ENCODE assay signal across 25 mouse cellular contexts in genomic region chrX:94105964-94106363, GRCm38 (mm10). TPM values are rescaled to one million over a fixed set of nuclear protein-coding genes. Genes with fewer than 3 reads are reported as not detected.
DNase-seq lines count a peak whose midpoint lies in the region; ATAC-seq and TF ChIP-seq lines count a peak whose summit lies in the region.
"Had no signal": no experiment of that assay in that cellular context is flagged by ENCODE, and none has a peak within 500 bp of the region (broad histone marks: within the 10 kb centered on the region; RNA-seq: fewer than 3 reads in every experiment).

No protein-coding gene starts in this region.

- WGBS in heart, embryonic 12.5 days, result 47% methylated on average over 2 of the region's 2 CpGs
- 51% methylated on average over 2 of the region's 2 CpGs for WGBS in heart, embryonic 10.5 days
- 48% methylated on average over 2 of the region's 2 CpGs for WGBS in midbrain, postnatal 0 days

- H3K27ac ChIP-seq in heart, embryonic 12.5 days (ENCODE audit: poor library complexity, severe bottlenecking), result 0 out of 2 replicates have a peak overlapping the region, but pooled peaks have one; percentile 13
- H3K27ac ChIP-seq in heart, embryonic 10.5 days, result no peak overlapping the region
- H3K27ac ChIP-seq in midbrain, postnatal 0 days (ENCODE audit: low read depth, low read length), result no peak overlapping the region
- H3K27ac ChIP-seq: forebrain, embryonic 13.5 days; hindbrain, embryonic 14.5 days; kidney, postnatal 0 days; limb, embryonic 10.5 days; limb, embryonic 15.5 days; liver, embryonic 13.5 days; macrophage; midbrain, embryonic 13.5 days had no signal

- peaks cover 3% of the 10 kb centered on the region; the same call in 1 of the 2 replicates for H3K27me3 ChIP-seq in heart, embryonic 12.5 days (replicated peaks)
- peaks cover 4% of the 10 kb centered on the region; the same call in 1 of the 2 replicates for H3K27me3 ChIP-seq in heart, embryonic 10.5 days (ENCODE audit: insufficient read depth, poor library complexity, severe bottlenecking)
- no peaks in the 10 kb centered on the region; the same call in 1 of the 2 replicates for H3K27me3 ChIP-seq in midbrain, postnatal 0 days (ENCODE audit: insufficient read depth, low read length)

- TF ChIP-seq CTCF in midbrain, postnatal 0 days (IDR thresholded peaks at IDR 0.05), result no peak

- H3K9me3 ChIP-seq in heart, embryonic 12.5 days (replicated peaks), result no peaks in the 10 kb centered on the region
- no peaks in the 10 kb centered on the region for H3K9me3 ChIP-seq in heart, embryonic 10.5 days
- no peaks in the 10 kb centered on the region for H3K9me3 ChIP-seq in midbrain, postnatal 0 days (ENCODE audit: low read length)
- H3K9me3 ChIP-seq: forebrain, embryonic 13.5 days; limb, embryonic 10.5 days; limb, embryonic 15.5 days; liver, embryonic 13.5 days; midbrain, embryonic 13.5 days had no signal

- no peak overlapping the region for H3K4me3 ChIP-seq in heart, embryonic 12.5 days
- H3K4me3 ChIP-seq in heart, embryonic 10.5 days, result no peak overlapping the region
- no peak overlapping the region for H3K4me3 ChIP-seq in midbrain, postnatal 0 days (ENCODE audit: low read depth, low read length)
- H3K4me3 ChIP-seq: forebrain, embryonic 13.5 days; limb, embryonic 10.5 days; limb, embryonic 15.5 days; liver, embryonic 13.5 days; midbrain, embryonic 13.5 days had no signal

- H3K4me2 ChIP-seq in heart, embryonic 12.5 days, result no peak overlapping the region
- H3K4me2 ChIP-seq in midbrain, postnatal 0 days (ENCODE audit: low read depth, low read length, poor library complexity, severe bottlenecking), result no peak overlapping the region
- H3K4me2 ChIP-seq: forebrain, embryonic 13.5 days; hindbrain, embryonic 14.5 days; limb, embryonic 15.5 days; liver, embryonic 13.5 days; midbrain, embryonic 13.5 days had no signal

- peaks cover 6% of the 10 kb centered on the region; the same call in 1 of the 2 replicates for H3K4me1 ChIP-seq in heart, embryonic 12.5 days (replicated peaks)
- H3K4me1 ChIP-seq in heart, embryonic 10.5 days, result no peaks in the 10 kb centered on the region
- no peaks in the 10 kb centered on the region for H3K4me1 ChIP-seq in midbrain, postnatal 0 days (ENCODE audit: insufficient read depth, low read length)
- H3K4me1 ChIP-seq: forebrain, embryonic 13.5 days; limb, embryonic 15.5 days; liver, embryonic 13.5 days; midbrain, embryonic 13.5 days had no signal

- DNase-seq in adrenal gland, adult (ENCODE audit: inconsistent age in 2 of 2, low spot score in 1 of 2), result peak; percentile 41 to 75
- no peak for DNase-seq in adrenal gland, postnatal 25 days
- DNase-seq in heart, embryonic 10.5 days (ENCODE audit: low spot score), result no peak
- DNase-seq in 3T3-L1 (ENCODE audit: low read depth, low spot score) (peak; percentile 52), R1 (ENCODE audit: low read depth, low spot score) (peak; percentile 12)
- DNase-seq in layer of hippocampus, postnatal 25 days (ENCODE audit: extremely low spot score in 1 of 2, low spot score in 1 of 2), result no peak
- DNase-seq in midbrain, postnatal 0 days (ENCODE audit: low spot score), result no peak
- DNase-seq: cerebellum, adult 2 months; cerebellum, postnatal 14 days; gastrocnemius, postnatal 10 days; heart, postnatal 36 days; kidney, adult 2 months; kidney, postnatal 4 days; liver, embryonic 13.5 days; lung, adult 18-20 months; lung, postnatal 10 days; right cerebral cortex, postnatal 14 days had no signal

- no peak for ATAC-seq in heart, embryonic 12.5 days (ENCODE audit: insufficient number of reproducible peaks, low FRiP score)
- no peak for ATAC-seq in midbrain, postnatal 0 days (ENCODE audit: low FRiP score)
- ATAC-seq: forebrain, embryonic 13.5 days; midbrain, embryonic 13.5 days had no signal

- no peak overlapping the region for H3K9ac ChIP-seq in heart, embryonic 12.5 days
- no peak overlapping the region for H3K9ac ChIP-seq in midbrain, postnatal 0 days (replicated peaks; ENCODE audit: low read length, poor library complexity, severe bottlenecking)
- H3K9ac ChIP-seq: forebrain, embryonic 13.5 days; hindbrain, embryonic 14.5 days; limb, embryonic 15.5 days; liver, embryonic 13.5 days; midbrain, embryonic 13.5 days had no signal

- H3K36me3 ChIP-seq in heart, embryonic 12.5 days, result peaks cover 3% of the 10 kb centered on the region
- peaks cover 3% of the 10 kb centered on the region; the same call in 1 of the 2 replicates for H3K36me3 ChIP-seq in heart, embryonic 10.5 days
- no peaks in the 10 kb centered on the region for H3K36me3 ChIP-seq in midbrain, postnatal 0 days (ENCODE audit: insufficient read depth, low read length)
- H3K36me3 ChIP-seq: limb, embryonic 15.5 days; midbrain, embryonic 13.5 days had no signal

RNA-seq across cellular contexts. Expression of gene Zfx, which starts 17.5 kb away (rescaled TPM):
- total RNA-seq in adrenal gland, postnatal 25 days (2021), result 37.4 and 39.4 TPM in 2 replicates
- polyA plus RNA-seq in heart, embryonic 12.5 days (2016; fragmentation: Nextera tagmentation; extraction: Ambion mirVana), result 24.5 and 25.1 TPM in 2 replicates
- polyA plus RNA-seq in heart, embryonic 10.5 days (2016; fragmentation: Nextera tagmentation; extraction: Ambion mirVana), result 21.7 and 25.7 TPM in 2 replicates
- 10 to 100 TPM; 25.3 to 31.6 TPM for total RNA-seq in layer of hippocampus, postnatal 25 days (2021)
- total RNA-seq in midbrain, postnatal 0 days (2014; rRNA removed), result 25.0 and 32.4 TPM in 2 replicates
- polyA plus RNA-seq in midbrain, postnatal 0 days (2015; fragmentation: Nextera tagmentation; extraction: Ambion mirVana), result 14.9 and 15.2 TPM in 2 replicates

Comparison
In these comparisons a context has a peak if more than half of its experiments do, and no peak if none do; other contexts are left out.
1. DNase-seq: peak in adrenal gland, adult (2 of 2), 3T3-L1 (single experiment) and R1 (single experiment); none in adrenal gland, postnatal 25 days (single experiment), heart, embryonic 10.5 days (single experiment), layer of hippocampus, postnatal 25 days (0 of 2) and midbrain, postnatal 0 days (single experiment).